Mouse (Mus musculus) liver, embryonic 13.5 days (tissue): ENCODE results near the gene Mmachc. TPM values are rescaled to one million over a fixed set of nuclear protein-coding genes. Genes with fewer than 3 reads are reported as not detected.

Source experiments
- ATAC-seq: fragments of 200-750 bp; cut with Nextera tagmentation; 2 replicates; pipeline ENCODE4 v1.8.0; 2017; ENCODE audit warnings: low read depth, mild to moderate bottlenecking, moderate number of reproducible peaks, moderate library complexity
- DNase-seq: peaks from one replicate; pipeline ENCODE4 v3.0.0; 2022
- H3K27ac ChIP-seq: fragments of 300-500 bp; sonication (generic); 2 replicates; pipeline ENCODE4 v1.5.1; 2015; ENCODE audit warnings: moderate library complexity, mild to moderate bottlenecking, inconsistent platforms
- H3K27me3 ChIP-seq: fragments of 300-500 bp; sonication (generic); 2 replicates; pipeline ENCODE4 v1.6.1; 2015; ENCODE audit warnings: mild to moderate bottlenecking, inconsistent platforms
- H3K36me3 ChIP-seq: fragments of 300-500 bp; sonication (generic); 2 replicates; pipeline ENCODE4 v1.6.1; 2015; ENCODE audit warnings: mild to moderate bottlenecking, inconsistent platforms
- H3K4me1 ChIP-seq: fragments of 300-500 bp; sonication (generic); replicated peaks from 2 replicates; pipeline ENCODE4 v1.6.1; 2015; ENCODE audit warnings: inconsistent platforms
- H3K4me2 ChIP-seq: fragments of 300-500 bp; sonication (generic); 2 replicates; pipeline ENCODE4 v1.6.1; 2015; ENCODE audit warnings: inconsistent platforms, mild to moderate bottlenecking, moderate library complexity
- H3K4me3 ChIP-seq: fragments of 300-500 bp; sonication (generic); replicated peaks from 2 replicates; pipeline ENCODE4 v1.5.1; 2015; ENCODE audit warnings: mild to moderate bottlenecking, inconsistent platforms
- H3K9ac ChIP-seq: fragments of 300-500 bp; sonication (generic); 2 replicates; pipeline ENCODE4 v1.6.1; 2015; ENCODE audit warnings: mild to moderate bottlenecking, inconsistent platforms
- H3K9me3 ChIP-seq: fragments of 300-500 bp; sonication (generic); replicated peaks from 2 replicates; pipeline ENCODE4 v1.6.1; 2016; ENCODE audit warnings: inconsistent platforms
- WGBS: fragments of 180-500 bp; shearing (Covaris S2); methylation state at CpG from one replicate; pipeline ENCODE4 v1.1.7; 2015; ENCODE audit not compliant: insufficient replicate concordance; 5-methylcytosine and 5-hydroxymethylcytosine counted together
- polyA plus RNA-seq: library from polyadenylated mRNA; unstranded; fragments of >200 nt; fragmentation: Nextera tagmentation; extraction: Ambion mirVana; gene quantifications from 2 replicates; pipeline ENCODE4 v1.2.1, GENCODE M21; 2015

The Mmachc gene
- polyA plus RNA-seq, 1 experiment from 2014 or later: 13.6 TPM

GRCm38 (mm10) chr4:116720343-116721097, 12.3 kb upstream of the Mmachc start, which contains the start of gene Tesk2:
Tesk2 (plus strand) TSS chr4:116720948.
- Histone ChIP-seq H3K36me3 (peaks cover 8% of the 10 kb centered on the region; the same call in 1 of the 2 replicates), H3K9me3 (no peaks in the 10 kb centered on the region), H3K27me3 (0 out of 2 replicates have a peak, but pooled peaks cover 4% of the 10 kb centered on the region), H3K9ac (peak within 1 kb of the TSS; percentile 87), H3K27ac (peak within 1 kb of the TSS; percentile 74), H3K4me1 (peaks cover 22% of the 10 kb centered on the region), H3K4me3 (peak within 1 kb of the TSS; percentile 84), H3K4me2 (peak within 1 kb of the TSS; percentile 98)
- DNase-seq (peak; percentile 89), ATAC-seq (peak; percentile 92)
- WGBS: under 1% methylated on average over 34 of the region's 34 CpGs

GRCm38 (mm10) chr4:116719396-116719795, 11.2 kb upstream of the Mmachc start:
- Histone ChIP-seq H3K36me3 (peaks cover 17% of the 10 kb centered on the region), H3K4me2 (no peak overlapping the region), H3K4me1 (peaks cover 22% of the 10 kb centered on the region), H3K27me3 (0 out of 2 replicates have a peak, but pooled peaks cover 4% of the 10 kb centered on the region), H3K9me3 (no peaks in the 10 kb centered on the region), H3K27ac (no peak overlapping the region), H3K4me3 (no peak overlapping the region), H3K9ac (no peak overlapping the region)
- ATAC-seq (no peak), DNase-seq (peak; percentile 38)
- 10% methylated on average over 3 of the region's 3 CpGs for WGBS

- no peak overlapping the region for H3K9ac ChIP-seq
Observed at GRCm38 (mm10) chr4:116712536-116712935, 4.3 kb upstream of the Mmachc start.

GRCm38 (mm10) chr4:116710154-116710553, 1.9 kb upstream of the Mmachc start:
- ATAC-seq (no peak), DNase-seq (no peak)
- no peak overlapping the region for H3K4me2 ChIP-seq
- H3K9ac ChIP-seq: no peak overlapping the region
- 81% methylated on average over 2 of the region's 2 CpGs for WGBS
- H3K36me3 ChIP-seq: peaks cover 9% of the 10 kb centered on the region
- no peaks in the 10 kb centered on the region for H3K9me3 ChIP-seq
- H3K27ac ChIP-seq: no peak overlapping the region
- no peak overlapping the region for H3K4me3 ChIP-seq
- no peaks in the 10 kb centered on the region for H3K27me3 ChIP-seq
- peaks cover 24% of the 10 kb centered on the region for H3K4me1 ChIP-seq

More at GRCm38 (mm10) chr4:116712536-116712935, 4.3 kb upstream of the Mmachc start:
- ATAC-seq (no peak), DNase-seq (no peak)
- Histone ChIP-seq H3K4me1 (peaks cover 18% of the 10 kb centered on the region), H3K4me2 (no peak overlapping the region), H3K27ac (no peak overlapping the region), H3K4me3 (no peak overlapping the region), H3K9me3 (no peaks in the 10 kb centered on the region), H3K36me3 (peaks cover 20% of the 10 kb centered on the region), H3K27me3 (no peaks in the 10 kb centered on the region)
- 60% methylated on average over 1 of the region's 1 CpGs for WGBS

GRCm38 (mm10) chr4:116708791-116709390, 685 bp upstream of the Mmachc start:
- 6% methylated on average over 9 of the region's 9 CpGs for WGBS
- DNase-seq: no peak
- Histone ChIP-seq H3K27me3 (no peaks in the 10 kb centered on the region), H3K9ac (peak overlapping the region; percentile 78), H3K27ac (peak overlapping the region; percentile 63), H3K4me1 (peaks cover 24% of the 10 kb centered on the region), H3K4me2 (peak overlapping the region; percentile 90), H3K36me3 (peaks cover 3% of the 10 kb centered on the region; the same call in 1 of the 2 replicates), H3K4me3 (peak overlapping the region; percentile 75), H3K9me3 (no peaks in the 10 kb centered on the region)
- peak; percentile 2 for ATAC-seq

- Histone ChIP-seq H3K36me3 (peaks cover 10% of the 10 kb centered on the region), H3K9ac (peak overlapping the region; percentile 78), H3K4me1 (peaks cover 24% of the 10 kb centered on the region), H3K9me3 (no peaks in the 10 kb centered on the region), H3K4me3 (peak overlapping the region; percentile 75), H3K4me2 (peak overlapping the region; percentile 90), H3K27ac (no peak overlapping the region), H3K27me3 (no peaks in the 10 kb centered on the region)
- 5% methylated on average over 9 of the region's 9 CpGs for WGBS
- no peak for ATAC-seq
- DNase-seq: no peak
Observed at GRCm38 (mm10) chr4:116707666-116708065, 540 bp downstream of the Mmachc start.

- H3K4me1 ChIP-seq: peaks cover 10% of the 10 kb centered on the region
- 32% methylated on average over 6 of the region's 6 CpGs for WGBS
- H3K9me3 ChIP-seq: no peaks in the 10 kb centered on the region
- no peak overlapping the region for H3K4me2 ChIP-seq
- H3K4me3 ChIP-seq: no peak overlapping the region
- H3K9ac ChIP-seq: no peak overlapping the region
- H3K27ac ChIP-seq: no peak overlapping the region
- no peaks in the 10 kb centered on the region for H3K27me3 ChIP-seq
- DNase-seq (peak; percentile 59), ATAC-seq (no peak)
- H3K36me3 ChIP-seq: peaks cover 23% of the 10 kb centered on the region
Observed at GRCm38 (mm10) chr4:116703804-116704203, 4.4 kb downstream of the Mmachc start.

GRCm38 (mm10) chr4:116700964-116701363, 7.2 kb downstream of the Mmachc start:
- Histone ChIP-seq H3K4me1 (peaks cover 3% of the 10 kb centered on the region; the same call in 1 of the 2 replicates), H3K4me2 (no peak overlapping the region), H3K27me3 (no peaks in the 10 kb centered on the region), H3K27ac (no peak overlapping the region), H3K9me3 (no peaks in the 10 kb centered on the region), H3K36me3 (peaks cover 48% of the 10 kb centered on the region), H3K9ac (no peak overlapping the region), H3K4me3 (no peak overlapping the region)
- DNase-seq (no peak), ATAC-seq (no peak)
- 68% methylated on average over 1 of the region's 1 CpGs for WGBS

GRCm38 (mm10) chr4:116698693-116699342, 9.4 kb downstream of the Mmachc start:
- Histone ChIP-seq H3K27me3 (no peaks in the 10 kb centered on the region), H3K4me1 (peaks cover 3% of the 10 kb centered on the region; the same call in 1 of the 2 replicates), H3K27ac (no peak overlapping the region), H3K4me3 (no peak overlapping the region), H3K9me3 (no peaks in the 10 kb centered on the region), H3K4me2 (no peak overlapping the region), H3K36me3 (peaks cover 69% of the 10 kb centered on the region), H3K9ac (no peak overlapping the region)
- ATAC-seq (no peak), DNase-seq (no peak)
- WGBS: 47% methylated on average over 2 of the region's 2 CpGs

GRCm38 (mm10) chr4:116693785-116694184, 14.4 kb downstream of the Mmachc start:
- Histone ChIP-seq H3K4me3 (no peak overlapping the region), H3K4me1 (peaks cover 15% of the 10 kb centered on the region), H3K27ac (no peak overlapping the region), H3K4me2 (no peak overlapping the region), H3K27me3 (no peaks in the 10 kb centered on the region), H3K9me3 (no peaks in the 10 kb centered on the region), H3K9ac (no peak overlapping the region), H3K36me3 (peaks cover 91% of the 10 kb centered on the region)
- no peak for DNase-seq
- 74% methylated on average over 2 of the region's 2 CpGs for WGBS
- no peak for ATAC-seq

- no peak for ATAC-seq
- 67% methylated on average over 2 of the region's 2 CpGs for WGBS
- no peak overlapping the region for H3K27ac ChIP-seq
- no peak overlapping the region for H3K4me2 ChIP-seq
- no peaks in the 10 kb centered on the region for H3K27me3 ChIP-seq
- DNase-seq: no peak
- peaks cover 87% of the 10 kb centered on the region for H3K36me3 ChIP-seq
- H3K4me3 ChIP-seq: no peak overlapping the region
- H3K4me1 ChIP-seq: peaks cover 28% of the 10 kb centered on the region
- H3K9me3 ChIP-seq: no peaks in the 10 kb centered on the region
- no peak overlapping the region for H3K9ac ChIP-seq
Observed at GRCm38 (mm10) chr4:116692146-116692545, 16.1 kb downstream of the Mmachc start.
